Comparison of ENCODE assay signal across 8 mouse cellular contexts in genomic region chr9:88361211-88361909, GRCm38 (mm10). TPM values are rescaled to one million over a fixed set of nuclear protein-coding genes. Genes with fewer than 3 reads are reported as not detected.
A peak's percentile ranks its signal among the peaks of the same experiment; 100 is the strongest.
DNase-seq lines count a peak whose midpoint lies in the region; ATAC-seq lines count a peak whose summit lies in the region.

No protein-coding gene starts in this region.

- H3K9me3 ChIP-seq in embryonic facial prominence, embryonic 13.5 days: no peaks in the 10 kb centered on the region
- no peaks in the 10 kb centered on the region for H3K9me3 ChIP-seq in embryonic facial prominence, embryonic 10.5 days
- no peaks in the 10 kb centered on the region for H3K9me3 ChIP-seq in heart, embryonic 12.5 days (replicated peaks)
- H3K9me3 ChIP-seq in limb, embryonic 15.5 days: no peaks in the 10 kb centered on the region

- H3K27me3 ChIP-seq in embryonic facial prominence, embryonic 13.5 days: no peaks in the 10 kb centered on the region
- no peaks in the 10 kb centered on the region for H3K27me3 ChIP-seq in embryonic facial prominence, embryonic 10.5 days (replicated peaks; ENCODE audit: low read depth, poor library complexity, severe bottlenecking)
- no peaks in the 10 kb centered on the region for H3K27me3 ChIP-seq in heart, embryonic 12.5 days (replicated peaks)
- H3K27me3 ChIP-seq in limb, embryonic 15.5 days: no peaks in the 10 kb centered on the region

- no peak overlapping the region for H3K9ac ChIP-seq in embryonic facial prominence, embryonic 13.5 days
- no peak overlapping the region for H3K9ac ChIP-seq in heart, embryonic 12.5 days
- no peak overlapping the region for H3K9ac ChIP-seq in limb, embryonic 15.5 days

- H3K36me3 ChIP-seq in embryonic facial prominence, embryonic 13.5 days: 0 out of 2 replicates have a peak, but pooled peaks cover 4% of the 10 kb centered on the region
- no peaks in the 10 kb centered on the region for H3K36me3 ChIP-seq in embryonic facial prominence, embryonic 10.5 days (replicated peaks)
- peaks cover 10% of the 10 kb centered on the region for H3K36me3 ChIP-seq in heart, embryonic 12.5 days
- H3K36me3 ChIP-seq in limb, embryonic 15.5 days: peaks cover 16% of the 10 kb centered on the region

- WGBS in embryonic facial prominence, embryonic 13.5 days: 78% methylated on average over 14 of the region's 14 CpGs
- WGBS in embryonic facial prominence, embryonic 10.5 days: 83% methylated on average over 14 of the region's 14 CpGs
- WGBS in heart, embryonic 12.5 days: 58% methylated on average over 14 of the region's 14 CpGs
- WGBS in limb, embryonic 15.5 days: 63% methylated on average over 14 of the region's 14 CpGs

- no peak for ATAC-seq in embryonic facial prominence, embryonic 13.5 days (ENCODE audit: insufficient number of reproducible peaks, insufficient read depth, low FRiP score, low TSS enrichment, low read depth)
- ATAC-seq in heart, embryonic 12.5 days (ENCODE audit: insufficient number of reproducible peaks, low FRiP score): peak; percentile 16
- ATAC-seq in limb, embryonic 15.5 days (ENCODE audit: insufficient number of reproducible peaks, low FRiP score, low TSS enrichment, low read depth): peak; percentile 75; the same call in 1 of the 2 replicates

- DNase-seq in embryonic facial prominence, embryonic 10.5 days (ENCODE audit: low spot score): no peak
- DNase-seq in Muller cell, postnatal 12 days (ENCODE audit: inconsistent ontology term): peak; percentile 47
- no peak for DNase-seq in right cerebral cortex, adult 18-20 months
- no peak for DNase-seq in frontal cortex, postnatal 25 days (ENCODE audit: low spot score in 2 of 2)
- no peak for DNase-seq in gastrocnemius, adult 18-20 months (ENCODE audit: low spot score)

- no peak overlapping the region for H3K4me2 ChIP-seq in embryonic facial prominence, embryonic 13.5 days
- no peak overlapping the region for H3K4me2 ChIP-seq in heart, embryonic 12.5 days
- H3K4me2 ChIP-seq in limb, embryonic 15.5 days: no peak overlapping the region

- H3K4me1 ChIP-seq in embryonic facial prominence, embryonic 13.5 days: no peaks in the 10 kb centered on the region; the same call in 1 of the 2 replicates
- no peaks in the 10 kb centered on the region; the same call in 1 of the 2 replicates for H3K4me1 ChIP-seq in embryonic facial prominence, embryonic 10.5 days
- peaks cover 25% of the 10 kb centered on the region for H3K4me1 ChIP-seq in heart, embryonic 12.5 days (replicated peaks)
- H3K4me1 ChIP-seq in limb, embryonic 15.5 days: peaks cover 18% of the 10 kb centered on the region

- 0 out of 2 replicates have a peak overlapping the region, but pooled peaks have one; percentile 11 for H3K27ac ChIP-seq in embryonic facial prominence, embryonic 13.5 days
- H3K27ac ChIP-seq in embryonic facial prominence, embryonic 10.5 days (replicated peaks): no peak overlapping the region
- H3K27ac ChIP-seq in heart, embryonic 12.5 days (ENCODE audit: poor library complexity, severe bottlenecking): peak overlapping the region; percentile 19; the same call in 1 of the 2 replicates
- H3K27ac ChIP-seq in limb, embryonic 15.5 days: peak overlapping the region; percentile 90

- no peak overlapping the region for H3K4me3 ChIP-seq in embryonic facial prominence, embryonic 13.5 days
- H3K4me3 ChIP-seq in embryonic facial prominence, embryonic 10.5 days: no peak overlapping the region
- no peak overlapping the region for H3K4me3 ChIP-seq in heart, embryonic 12.5 days
- H3K4me3 ChIP-seq in limb, embryonic 15.5 days: no peak overlapping the region

RNA-seq across cellular contexts. Expression of gene Nt5e, which starts 34.4 kb away (rescaled TPM):
- polyA plus RNA-seq in embryonic facial prominence, embryonic 13.5 days (2015; fragmentation: Nextera tagmentation; extraction: Ambion mirVana): 5.8 and 6.7 TPM in 2 replicates
- polyA plus RNA-seq in embryonic facial prominence, embryonic 10.5 days (2016; fragmentation: Nextera tagmentation; extraction: Ambion mirVana): 1.8 and 1.9 TPM in 2 replicates
- polyA plus RNA-seq in heart, embryonic 12.5 days (2016; fragmentation: Nextera tagmentation; extraction: Ambion mirVana): 5.4 and 5.8 TPM in 2 replicates
- polyA plus RNA-seq in limb, embryonic 15.5 days (2015; fragmentation: Nextera tagmentation; extraction: Ambion mirVana): 39.3 and 40.2 TPM in 2 replicates
- total RNA-seq in gastrocnemius, adult 18-20 months (2021): 1 to 10 TPM; 1.6 to 2.7 TPM
